Mouse (Mus musculus): ENCODE measurements around the gene Fam214a. TPM values are rescaled to one million over a fixed set of nuclear protein-coding genes. Genes with fewer than 3 reads are reported as not detected.

The Fam214a gene
- polyA plus RNA-seq, 1 experiment from 2014 or later, result 14.3 TPM

- H3K36me3 ChIP-seq (ENCODE audit: control insufficient read depth, insufficient read depth, low read length), result peaks cover 18% of the 10 kb centered on the region
- no peak overlapping the region for H3K9ac ChIP-seq (ENCODE audit: low read length)
- no peak overlapping the region for H3K4me3 ChIP-seq (ENCODE audit: control insufficient read depth in 1 of 2, insufficient read depth in 1 of 2, low read depth in 1 of 2, low read length in 2 of 2)
- no peaks in the 10 kb centered on the region for H3K9me3 ChIP-seq (ENCODE audit: control insufficient read depth, low read length)
- peaks cover 9 to 21% of the 10 kb centered on the region in 2 experiments for H3K4me1 ChIP-seq (ENCODE audit: control insufficient read depth in 2 of 2, insufficient read depth in 2 of 2, low read length in 2 of 2)
- no peak overlapping the region for H3K27ac ChIP-seq (replicated peaks in 1 of 2; ENCODE audit: control insufficient read depth in 1 of 2, insufficient read depth in 1 of 2, low read depth in 2 of 2, low read length in 2 of 2)
- no peak for ATAC-seq (ENCODE audit: insufficient number of reproducible peaks, insufficient read depth, low FRiP score, low read depth)
- WGBS, result 84% methylated on average over 10 of the region's 10 CpGs
- H3K27me3 ChIP-seq (ENCODE audit: control insufficient read depth, insufficient read depth, low read length), result no peaks in the 10 kb centered on the region
- H3K4me2 ChIP-seq (ENCODE audit: low read length), result no peak overlapping the region
Observed at GRCm38 (mm10) chr9:75004203-75004602, 51.5 kb downstream of the Fam214a start.

- ATAC-seq (ENCODE audit: insufficient number of reproducible peaks, insufficient read depth, low FRiP score, low read depth), result no peak
- no peaks in the 10 kb centered on the region for H3K9me3 ChIP-seq (ENCODE audit: control insufficient read depth, low read length)
- H3K4me1 ChIP-seq (ENCODE audit: control insufficient read depth in 2 of 2, insufficient read depth in 2 of 2, low read length in 2 of 2), result no peaks in the 10 kb centered on the region
Observed at GRCm38 (mm10) chr9:75016591-75016990, 63.9 kb downstream of the Fam214a start.

GRCm38 (mm10) chr9:75019181-75019580, 66.5 kb downstream of the Fam214a start:
- H3K9ac ChIP-seq (ENCODE audit: low read length), result no peak overlapping the region
- no peak overlapping the region for H3K4me3 ChIP-seq (ENCODE audit: control insufficient read depth in 1 of 2, insufficient read depth in 1 of 2, low read depth in 1 of 2, low read length in 2 of 2)
- H3K4me1 ChIP-seq (ENCODE audit: control insufficient read depth in 2 of 2, insufficient read depth in 2 of 2, low read length in 2 of 2), result no peaks in the 10 kb centered on the region
- H3K9me3 ChIP-seq (ENCODE audit: control insufficient read depth, low read length), result no peaks in the 10 kb centered on the region
- no peak overlapping the region for H3K27ac ChIP-seq (replicated peaks in 1 of 2; ENCODE audit: control insufficient read depth in 1 of 2, insufficient read depth in 1 of 2, low read depth in 2 of 2, low read length in 2 of 2)
- H3K27me3 ChIP-seq (ENCODE audit: control insufficient read depth, insufficient read depth, low read length), result no peaks in the 10 kb centered on the region
- H3K36me3 ChIP-seq (ENCODE audit: control insufficient read depth, insufficient read depth, low read length), result peaks cover 72% of the 10 kb centered on the region
- ATAC-seq (ENCODE audit: insufficient number of reproducible peaks, insufficient read depth, low FRiP score, low read depth), result no peak
- H3K4me2 ChIP-seq (ENCODE audit: low read length), result no peak overlapping the region
- 87% methylated on average over 6 of the region's 6 CpGs for WGBS

More at GRCm38 (mm10) chr9:75016591-75016990, 63.9 kb downstream of the Fam214a start:
- Histone ChIP-seq H3K27ac (replicated peaks in 1 of 2; ENCODE audit: control insufficient read depth in 1 of 2, insufficient read depth in 1 of 2, low read depth in 2 of 2, low read length in 2 of 2) (no peak overlapping the region), H3K36me3 (ENCODE audit: control insufficient read depth, insufficient read depth, low read length) (peaks cover 74% of the 10 kb centered on the region), H3K4me3 (ENCODE audit: control insufficient read depth in 1 of 2, insufficient read depth in 1 of 2, low read depth in 1 of 2, low read length in 2 of 2) (no peak overlapping the region), H3K27me3 (ENCODE audit: control insufficient read depth, insufficient read depth, low read length) (no peaks in the 10 kb centered on the region), H3K9ac (ENCODE audit: low read length) (no peak overlapping the region), H3K4me2 (ENCODE audit: low read length) (no peak overlapping the region)
- WGBS, result 93% methylated on average over 2 of the region's 2 CpGs

- no peaks in the 10 kb centered on the region for H3K4me1 ChIP-seq (ENCODE audit: control insufficient read depth in 2 of 2, insufficient read depth in 2 of 2, low read length in 2 of 2)
- WGBS, result 85% methylated on average over 3 of the region's 3 CpGs
- H3K27ac ChIP-seq (replicated peaks in 1 of 2; ENCODE audit: control insufficient read depth in 1 of 2, insufficient read depth in 1 of 2, low read depth in 2 of 2, low read length in 2 of 2), result no peak overlapping the region
- H3K4me3 ChIP-seq (ENCODE audit: control insufficient read depth in 1 of 2, insufficient read depth in 1 of 2, low read depth in 1 of 2, low read length in 2 of 2), result no peak overlapping the region
- no peak for ATAC-seq (ENCODE audit: insufficient number of reproducible peaks, insufficient read depth, low FRiP score, low read depth)
- H3K4me2 ChIP-seq (ENCODE audit: low read length), result no peak overlapping the region
- no peaks in the 10 kb centered on the region for H3K9me3 ChIP-seq (ENCODE audit: control insufficient read depth, low read length)
- H3K9ac ChIP-seq (ENCODE audit: low read length), result no peak overlapping the region
- no peaks in the 10 kb centered on the region for H3K27me3 ChIP-seq (ENCODE audit: control insufficient read depth, insufficient read depth, low read length)
- peaks cover 68% of the 10 kb centered on the region for H3K36me3 ChIP-seq (ENCODE audit: control insufficient read depth, insufficient read depth, low read length)
Observed at GRCm38 (mm10) chr9:75019592-75019991, 66.9 kb downstream of the Fam214a start.

- Histone ChIP-seq H3K27ac (replicated peaks in 1 of 2; ENCODE audit: control insufficient read depth in 1 of 2, insufficient read depth in 1 of 2, low read depth in 2 of 2, low read length in 2 of 2) (no peak overlapping the region), H3K36me3 (ENCODE audit: control insufficient read depth, insufficient read depth, low read length) (peaks cover 61% of the 10 kb centered on the region), H3K4me3 (ENCODE audit: control insufficient read depth in 1 of 2, insufficient read depth in 1 of 2, low read depth in 1 of 2, low read length in 2 of 2) (no peak overlapping the region), H3K4me1 (ENCODE audit: control insufficient read depth in 2 of 2, insufficient read depth in 2 of 2, low read length in 2 of 2) (no peaks in the 10 kb centered on the region), H3K4me2 (ENCODE audit: low read length) (no peak overlapping the region), H3K9me3 (ENCODE audit: control insufficient read depth, low read length) (no peaks in the 10 kb centered on the region), H3K27me3 (ENCODE audit: control insufficient read depth, insufficient read depth, low read length) (no peaks in the 10 kb centered on the region), H3K9ac (ENCODE audit: low read length) (no peak overlapping the region)
- no peak for ATAC-seq (ENCODE audit: insufficient number of reproducible peaks, insufficient read depth, low FRiP score, low read depth)
- 72% methylated on average over 4 of the region's 4 CpGs for WGBS
Observed at GRCm38 (mm10) chr9:75020561-75020960, 67.9 kb downstream of the Fam214a start.

- H3K36me3 ChIP-seq (ENCODE audit: control insufficient read depth, insufficient read depth, low read length), result peaks cover 55% of the 10 kb centered on the region
- no peak overlapping the region for H3K9ac ChIP-seq (ENCODE audit: low read length)
- no peak overlapping the region for H3K4me2 ChIP-seq (ENCODE audit: low read length)
- H3K27me3 ChIP-seq (ENCODE audit: control insufficient read depth, insufficient read depth, low read length), result no peaks in the 10 kb centered on the region
- WGBS, result 85% methylated on average over 7 of the region's 7 CpGs
- no peak overlapping the region for H3K4me3 ChIP-seq (ENCODE audit: control insufficient read depth in 1 of 2, insufficient read depth in 1 of 2, low read depth in 1 of 2, low read length in 2 of 2)
- no peak overlapping the region for H3K27ac ChIP-seq (replicated peaks in 1 of 2; ENCODE audit: control insufficient read depth in 1 of 2, insufficient read depth in 1 of 2, low read depth in 2 of 2, low read length in 2 of 2)
- ATAC-seq (ENCODE audit: insufficient number of reproducible peaks, insufficient read depth, low FRiP score, low read depth), result no peak
- H3K9me3 ChIP-seq (ENCODE audit: control insufficient read depth, low read length), result no peaks in the 10 kb centered on the region
- no peaks in the 10 kb centered on the region for H3K4me1 ChIP-seq (ENCODE audit: control insufficient read depth in 2 of 2, insufficient read depth in 2 of 2, low read length in 2 of 2)
Observed at GRCm38 (mm10) chr9:75022546-75022945, 69.9 kb downstream of the Fam214a start.

- Histone ChIP-seq H3K4me1 (ENCODE audit: control insufficient read depth in 2 of 2, insufficient read depth in 2 of 2, low read length in 2 of 2) (no peaks in the 10 kb centered on the region), H3K4me2 (ENCODE audit: low read length) (no peak overlapping the region), H3K27me3 (ENCODE audit: control insufficient read depth, insufficient read depth, low read length) (no peaks in the 10 kb centered on the region), H3K9ac (ENCODE audit: low read length) (no peak overlapping the region), H3K36me3 (ENCODE audit: control insufficient read depth, insufficient read depth, low read length) (peaks cover 58% of the 10 kb centered on the region), H3K9me3 (ENCODE audit: control insufficient read depth, low read length) (no peaks in the 10 kb centered on the region), H3K4me3 (ENCODE audit: control insufficient read depth in 1 of 2, insufficient read depth in 1 of 2, low read depth in 1 of 2, low read length in 2 of 2) (no peak overlapping the region), H3K27ac (replicated peaks in 1 of 2; ENCODE audit: control insufficient read depth in 1 of 2, insufficient read depth in 1 of 2, low read depth in 2 of 2, low read length in 2 of 2) (no peak overlapping the region)
- ATAC-seq (ENCODE audit: insufficient number of reproducible peaks, insufficient read depth, low FRiP score, low read depth), result no peak
- WGBS, result 77% methylated on average over 5 of the region's 5 CpGs
Observed at GRCm38 (mm10) chr9:75023150-75023894, 70.6 kb downstream of the Fam214a start.

GRCm38 (mm10) chr9:75024089-75024488, 71.4 kb downstream of the Fam214a start:
- 29% methylated on average over 7 of the region's 7 CpGs for WGBS
- Histone ChIP-seq H3K4me2 (ENCODE audit: low read length) (no peak overlapping the region), H3K27me3 (ENCODE audit: control insufficient read depth, insufficient read depth, low read length) (no peaks in the 10 kb centered on the region), H3K27ac (replicated peaks in 1 of 2; ENCODE audit: control insufficient read depth in 1 of 2, insufficient read depth in 1 of 2, low read depth in 2 of 2, low read length in 2 of 2) (no peak overlapping the region), H3K4me1 (ENCODE audit: control insufficient read depth in 2 of 2, insufficient read depth in 2 of 2, low read length in 2 of 2) (no peaks in the 10 kb centered on the region), H3K36me3 (ENCODE audit: control insufficient read depth, insufficient read depth, low read length) (peaks cover 57% of the 10 kb centered on the region), H3K9ac (ENCODE audit: low read length) (no peak overlapping the region), H3K9me3 (ENCODE audit: control insufficient read depth, low read length) (no peaks in the 10 kb centered on the region), H3K4me3 (ENCODE audit: control insufficient read depth in 1 of 2, insufficient read depth in 1 of 2, low read depth in 1 of 2, low read length in 2 of 2) (no peak overlapping the region)
- no peak for ATAC-seq (ENCODE audit: insufficient number of reproducible peaks, insufficient read depth, low FRiP score, low read depth)

Data from heart, embryonic 14.5 days (tissue).